Mouse (Mus musculus) liver, adult (tissue): Measurements from ENCODE around the gene Ifrd2.

Experiments used
- GATA4 ChIP-seq: IDR thresholded peaks from 2 replicates; pipeline ENCODE4 v1.6.1; 2014; ENCODE audit warnings: mild to moderate bottlenecking, low read length; ENCODE audit not compliant: insufficient replicate concordance

Gene Ifrd2

GRCm38 (mm10) chr9:107629901-107630425 is 42.5 kb downstream of the Ifrd2 start:
- TF ChIP-seq GATA4 = no peak

- TF ChIP-seq GATA4 = no peak
These were observed 43.1 kb downstream of the Ifrd2 start for GRCm38 (mm10) chr9:107630576-107630975.

GRCm38 (mm10) chr9:107631311-107631826 is 43.9 kb downstream of the Ifrd2 start:
- TF ChIP-seq GATA4 = no peak

GRCm38 (mm10) chr9:107631861-107632260 is 44.4 kb downstream of the Ifrd2 start:
- no peak for TF ChIP-seq GATA4

GRCm38 (mm10) chr9:107632478-107632877 is 45.0 kb downstream of the Ifrd2 start:
- no peak for TF ChIP-seq GATA4

GRCm38 (mm10) chr9:107633091-107633660 is 45.7 kb downstream of the Ifrd2 start:
- TF ChIP-seq GATA4 = no peak; the same call in 1 of the 2 replicates

GRCm38 (mm10) chr9:107633661-107634405 is 46.4 kb downstream of the Ifrd2 start:
- TF ChIP-seq GATA4 = no peak

GRCm38 (mm10) chr9:107634406-107635278 is 47.2 kb downstream of the Ifrd2 start:
- TF ChIP-seq GATA4 = no peak

- TF ChIP-seq GATA4 = no peak
These were observed 48.0 kb downstream of the Ifrd2 start, which contains the start of gene Gnai2 for GRCm38 (mm10) chr9:107635279-107636028. Gnai2 (minus strand) TSS chr9:107635367.

GRCm38 (mm10) chr9:107637070-107637469 is 49.6 kb downstream of the Ifrd2 start:
- TF ChIP-seq GATA4 = no peak

- TF ChIP-seq GATA4 = no peak
These were observed 52.9 kb downstream of the Ifrd2 start for GRCm38 (mm10) chr9:107640257-107640772.

- TF ChIP-seq GATA4 = no peak
These were observed 54.2 kb downstream of the Ifrd2 start for GRCm38 (mm10) chr9:107641666-107642065.
